Mouse (Mus musculus) CH12.LX (cell line): Measurements from ENCODE around the gene Pdcd4.

Experiments used
- CTCF ChIP-seq, 2 experiments: IDR thresholded peaks in 1 of 2; conservative IDR thresholded peaks in 1 of 2; 2 replicates each; pipeline ENCODE4 v1.5.1; 2011 to 2012; ENCODE audit warnings: low read depth in 2 of 2, low read length in 2 of 2, improper control_type of control experiment in 1 of 2, inconsistent platforms in 1 of 2, mild to moderate bottlenecking in 1 of 2, moderate library complexity in 1 of 2
- HCFC1 ChIP-seq: IDR thresholded peaks from 2 replicates; pipeline ENCODE4 v1.6.1; 2012; ENCODE audit warnings: low read depth, mild to moderate bottlenecking, inconsistent platforms, low read length, improper control_type of control experiment
- KAT2A ChIP-seq: IDR thresholded peaks from 2 replicates; pipeline ENCODE4 v1.6.1; 2012; ENCODE audit warnings: low read length, improper control_type of control experiment, inconsistent platforms; ENCODE audit not compliant: insufficient replicate concordance
- RCOR1 ChIP-seq: conservative IDR thresholded peaks from 2 replicates; pipeline ENCODE4 v1.6.1; 2012; ENCODE audit warnings: low read depth, mild to moderate bottlenecking, inconsistent platforms, low read length, improper control_type of control experiment
- UBTF ChIP-seq: IDR thresholded peaks from 2 replicates; pipeline ENCODE4 v1.6.1; 2012; ENCODE audit warnings: low read depth, mild to moderate bottlenecking, inconsistent platforms, low read length, improper control_type of control experiment, moderate library complexity
- ZKSCAN1 ChIP-seq: IDR thresholded peaks from 2 replicates; pipeline ENCODE4 v1.6.1; 2012; ENCODE audit warnings: low read depth, inconsistent platforms, low read length, improper control_type of control experiment, borderline replicate concordance

DNA sequence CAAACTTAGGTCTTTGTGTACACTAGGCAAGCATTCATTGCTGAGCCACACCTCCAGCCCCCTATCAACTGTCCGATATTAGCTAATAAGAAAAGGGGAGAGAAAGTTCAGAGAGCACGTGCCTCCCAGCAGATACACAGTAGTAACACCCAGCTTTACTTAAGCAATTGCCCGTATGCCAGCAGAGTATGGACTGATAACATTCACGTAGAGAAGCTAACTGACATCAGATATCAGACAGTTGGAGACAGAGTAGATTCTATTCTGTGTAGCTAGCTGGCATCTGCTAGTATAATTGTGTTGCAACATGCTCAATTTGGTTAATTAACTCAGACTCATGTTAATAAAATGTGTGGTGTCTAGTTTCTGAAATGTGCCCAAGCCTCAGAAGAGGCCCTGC is 49.1 kb downstream of the Pdcd4 start:
- TF ChIP-seq UBTF, result no peak
- no peak for TF ChIP-seq RCOR1
- TF ChIP-seq KAT2A, result no peak
- no peak for TF ChIP-seq ZKSCAN1
- TF ChIP-seq HCFC1, result no peak
- TF ChIP-seq CTCF (conservative IDR thresholded peaks at IDR 0.05 in 1 of 2, IDR thresholded peaks at IDR 0.05 in 1 of 2; ENCODE audit: low read depth in 2 of 2, low read length in 2 of 2), result no peak
